Mouse (Mus musculus): ENCODE data around the gene Sh2d7.

Gene Sh2d7

GRCm38 (mm10) chr9:54538684-54539083 lies at the start of gene Sh2d7:
Gene Sh2d7, plus strand, starts transcription at chr9:54538984.
- no peak for DNase-seq (ENCODE audit: low read depth, low spot score)

- DNase-seq (ENCODE audit: low read depth, low spot score) = no peak
These were observed 49.2 kb upstream of the Sh2d7 start for GRCm38 (mm10) chr9:54489599-54489998.

DNA sequence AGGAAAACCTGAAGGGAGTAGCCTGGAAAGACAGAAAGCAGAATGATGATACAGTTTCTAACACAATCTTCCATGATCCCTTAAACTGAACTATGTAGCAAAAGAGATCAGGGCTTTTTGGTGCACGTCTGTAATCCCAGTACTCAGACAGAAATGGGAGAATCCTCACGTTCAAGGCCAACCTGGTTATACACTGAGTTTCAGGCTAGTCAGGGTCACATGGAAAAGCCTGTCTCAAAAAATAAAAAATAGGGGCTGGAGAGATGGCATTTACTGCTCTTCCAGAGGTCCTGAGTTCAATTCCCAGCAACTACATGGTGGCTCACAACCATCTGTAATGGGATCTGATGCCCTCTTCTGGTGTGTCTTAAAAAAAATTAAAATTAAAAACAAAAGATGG lies 48.4 kb upstream of the Sh2d7 start:
- no peak for DNase-seq (ENCODE audit: low read depth, low spot score)

DNA sequence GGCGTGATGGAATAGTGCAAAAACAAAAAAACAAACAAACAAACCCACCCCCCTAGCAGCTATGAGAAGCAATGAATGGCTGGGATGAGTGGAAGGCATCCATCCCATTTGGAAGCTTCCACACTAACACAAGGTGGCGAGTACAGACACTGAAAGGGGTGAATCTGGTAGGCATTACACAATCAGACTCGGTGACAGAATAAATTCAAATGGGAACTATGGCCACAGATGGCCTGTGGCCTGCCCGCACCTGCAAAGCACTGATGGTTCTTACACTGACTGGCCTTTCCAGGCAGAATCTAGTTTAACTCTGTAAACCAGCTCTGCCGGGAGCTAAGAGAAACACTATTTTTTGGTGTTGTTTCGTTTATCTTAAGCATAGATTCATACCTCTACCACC lies 39.5 kb upstream of the Sh2d7 start:
- no peak for DNase-seq (ENCODE audit: low read depth, low spot score)

GRCm38 (mm10) chr9:54499791-54500190 lies 39.0 kb upstream of the Sh2d7 start:
- DNase-seq (ENCODE audit: low read depth, low spot score) = no peak

GRCm38 (mm10) chr9:54500832-54501452 lies 37.8 kb upstream of the Sh2d7 start:
- DNase-seq (ENCODE audit: low read depth, low spot score) = no peak

- peak; percentile 88 for DNase-seq (ENCODE audit: low read depth, low spot score)
These were observed 37.2 kb upstream of the Sh2d7 start, which contains the start of gene Dmxl2 for GRCm38 (mm10) chr9:54501453-54502110. Gene Dmxl2, minus strand, starts transcription at chr9:54501626.

- no peak for DNase-seq (ENCODE audit: low read depth, low spot score)
These were observed 36.7 kb upstream of the Sh2d7 start for GRCm38 (mm10) chr9:54502111-54502495.

DNA sequence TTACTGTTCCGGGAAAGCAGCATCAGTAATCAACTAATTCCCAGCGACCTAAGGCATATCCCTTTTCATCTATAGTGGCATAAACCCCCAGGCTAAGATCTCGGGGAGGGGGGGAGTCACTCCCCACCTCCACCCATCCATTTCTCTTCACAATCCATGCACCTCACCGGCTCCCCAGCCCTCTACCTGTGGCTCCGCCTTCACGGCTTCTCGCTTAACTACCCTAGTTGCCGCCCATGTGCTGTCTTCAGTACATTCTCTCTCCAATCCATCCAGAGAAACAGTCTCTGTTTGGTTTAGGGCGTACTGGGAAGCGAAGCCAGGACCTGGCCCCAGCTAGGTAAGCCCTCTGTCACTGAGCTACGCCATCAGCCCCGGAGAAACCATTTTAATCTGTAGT lies 35.9 kb upstream of the Sh2d7 start:
- no peak for DNase-seq (ENCODE audit: low read depth, low spot score)

GRCm38 (mm10) chr9:54515991-54516390 lies 22.8 kb upstream of the Sh2d7 start:
- DNase-seq (ENCODE audit: low read depth, low spot score) = no peak

DNA sequence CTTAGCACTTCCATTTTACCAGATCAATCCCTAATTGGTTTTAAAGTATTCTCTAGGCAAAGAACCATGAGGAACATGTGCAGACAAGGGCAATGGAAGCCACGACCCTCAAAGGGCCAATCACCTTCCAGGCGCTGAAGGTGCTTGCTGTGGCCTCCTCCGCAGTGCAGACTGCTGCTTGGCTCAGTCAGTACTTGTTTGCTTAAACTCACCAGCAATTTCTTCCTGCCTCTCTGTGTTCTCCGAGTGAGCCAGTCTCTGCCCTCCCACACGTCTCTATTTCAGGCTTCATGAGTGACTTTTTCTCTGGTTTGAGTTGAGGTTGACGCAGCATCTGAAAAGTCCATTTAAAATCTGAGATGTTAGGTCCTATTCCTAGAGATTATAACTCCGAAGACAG lies 19.9 kb upstream of the Sh2d7 start:
- no peak for DNase-seq (ENCODE audit: low read depth, low spot score)

- DNase-seq (ENCODE audit: low read depth, low spot score) = no peak
These were observed 18.5 kb upstream of the Sh2d7 start for GRCm38 (mm10) chr9:54520286-54520685.

- no peak for DNase-seq (ENCODE audit: low read depth, low spot score)
These were observed 11.1 kb upstream of the Sh2d7 start for GRCm38 (mm10) chr9:54527694-54528093.

DNA sequence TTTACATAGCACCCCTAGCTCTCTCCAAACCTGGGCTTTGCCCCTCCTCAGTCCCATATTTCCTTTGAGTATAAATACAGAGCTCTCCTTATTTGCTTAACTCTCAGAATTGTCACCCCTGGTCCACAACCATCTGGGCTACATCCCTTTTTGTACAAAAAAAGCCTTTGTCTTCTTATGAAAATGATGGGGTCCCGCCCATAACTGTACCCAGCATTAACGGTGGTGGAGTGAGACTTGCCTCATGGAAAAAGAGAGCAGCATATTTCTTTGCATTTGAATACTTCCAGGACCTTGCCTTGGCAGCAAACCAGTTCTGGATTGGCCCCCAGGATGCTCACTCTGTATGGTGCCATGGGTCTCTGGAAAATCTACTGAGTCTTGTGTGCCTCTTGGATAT lies 8.8 kb upstream of the Sh2d7 start:
- no peak for DNase-seq (ENCODE audit: low read depth, low spot score)

DNA sequence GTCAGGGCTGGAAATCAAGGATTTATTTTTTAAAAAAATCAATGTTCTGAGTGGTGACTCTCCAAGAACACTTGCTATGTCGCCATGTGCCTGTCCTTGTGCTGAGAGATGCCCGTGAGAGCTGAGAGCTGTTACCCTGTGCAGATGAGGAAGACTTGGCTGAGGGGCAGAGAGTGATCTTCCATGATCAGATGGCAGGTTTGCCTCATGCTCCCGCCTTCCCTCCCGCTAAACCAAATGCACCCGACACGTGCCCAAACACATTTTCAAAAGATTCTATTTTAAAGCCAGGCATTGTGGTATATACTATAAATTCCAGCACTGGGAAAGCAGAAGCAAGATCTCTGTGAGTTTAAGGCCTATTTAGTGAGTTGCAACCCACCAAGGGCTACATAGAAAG lies 7.9 kb upstream of the Sh2d7 start:
- no peak for DNase-seq (ENCODE audit: low read depth, low spot score)

DNA sequence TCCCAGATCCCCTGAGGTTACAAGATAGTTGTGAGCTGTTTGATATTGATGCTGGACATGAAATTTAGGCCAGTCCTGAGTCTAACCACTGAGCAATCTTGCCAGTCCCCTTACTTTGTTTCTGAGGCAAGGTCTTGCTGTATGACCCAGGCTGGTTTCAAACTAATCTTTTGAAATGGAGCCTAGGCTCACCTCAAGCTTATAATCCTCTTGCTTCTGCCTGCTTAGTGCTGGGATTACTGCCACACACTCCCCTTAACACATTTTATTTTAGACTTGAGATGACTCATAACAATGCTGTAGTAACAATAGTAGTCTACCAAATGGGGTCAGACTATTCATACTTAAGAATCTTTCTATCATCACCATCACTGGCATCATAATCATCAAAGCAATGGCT lies 7.4 kb upstream of the Sh2d7 start:
- no peak for DNase-seq (ENCODE audit: low read depth, low spot score)

GRCm38 (mm10) chr9:54532926-54533325 lies 5.9 kb upstream of the Sh2d7 start:
- DNase-seq (ENCODE audit: low read depth, low spot score) = no peak

DNA sequence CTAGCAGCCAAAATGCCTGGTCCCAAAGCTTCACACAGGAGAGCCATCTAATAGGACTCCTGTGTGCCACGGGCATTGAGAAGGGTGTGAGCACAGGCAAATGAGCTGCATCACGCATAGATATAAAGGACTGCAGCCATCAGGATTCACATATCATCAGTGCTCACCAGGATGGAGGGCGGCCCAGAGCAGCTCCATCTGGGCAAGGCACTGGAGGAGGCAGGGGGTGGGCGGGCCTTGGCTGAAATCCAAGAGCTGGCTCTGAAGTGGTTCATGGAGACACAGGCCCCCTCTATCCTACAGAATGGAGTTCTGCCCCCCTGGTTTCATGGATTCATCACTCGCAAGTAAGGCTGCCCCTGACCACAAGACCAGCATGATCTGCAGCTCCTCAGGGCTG lies 4.8 kb upstream of the Sh2d7 start:
- no peak for DNase-seq (ENCODE audit: low read depth, low spot score)

DNA sequence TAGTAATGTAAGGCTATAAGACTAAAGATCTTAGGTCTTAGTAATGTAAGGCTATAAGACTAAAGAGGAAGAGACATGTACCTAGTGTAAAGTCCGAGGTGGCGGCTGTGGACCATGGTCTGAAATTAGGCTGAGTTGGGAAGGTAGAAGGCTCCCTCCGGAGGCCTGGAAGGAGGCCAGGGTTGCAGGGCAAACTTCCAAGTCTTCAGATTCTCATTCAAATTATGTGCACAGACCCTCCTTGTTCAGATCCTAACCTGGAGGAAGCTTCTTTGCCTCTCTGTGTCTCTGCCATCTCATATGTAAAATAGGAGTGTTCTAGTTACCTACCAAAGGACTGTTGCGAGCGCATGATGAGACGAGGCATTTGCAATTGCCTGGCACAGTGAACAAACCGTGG lies 2.5 kb upstream of the Sh2d7 start:
- no peak for DNase-seq (ENCODE audit: low read depth, low spot score)

GRCm38 (mm10) chr9:54537030-54537429 lies 1.8 kb upstream of the Sh2d7 start:
- no peak for DNase-seq (ENCODE audit: low read depth, low spot score)

- no peak for DNase-seq (ENCODE audit: low read depth, low spot score)
These were observed 1.3 kb upstream of the Sh2d7 start for GRCm38 (mm10) chr9:54537480-54537879.

GRCm38 (mm10) chr9:54538244-54538643 lies 540 bp upstream of the Sh2d7 start:
- DNase-seq (ENCODE audit: low read depth, low spot score) = no peak

DNA sequence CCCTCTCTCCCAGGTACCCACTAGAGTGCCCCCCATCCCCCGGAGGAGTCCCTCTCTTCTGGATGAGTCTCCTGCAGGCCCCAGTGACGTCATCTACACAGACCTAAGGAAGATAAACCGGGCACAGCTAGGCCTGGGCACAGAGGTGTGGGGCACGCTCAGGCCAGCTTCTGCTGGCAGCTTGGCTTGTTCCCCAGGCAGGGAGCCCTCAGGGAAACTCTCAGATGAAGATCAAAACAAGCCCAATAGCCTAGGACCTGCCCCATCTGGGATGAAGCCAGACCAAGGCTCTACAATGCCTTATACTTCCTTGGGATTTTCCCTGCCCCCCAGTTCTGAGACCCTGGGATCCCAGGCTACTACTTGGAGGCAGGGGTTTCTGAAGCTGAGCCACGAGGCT lies 2.0 kb downstream of the Sh2d7 start:
- DNase-seq (ENCODE audit: low read depth, low spot score) = no peak
